Mouse (Mus musculus): Measurements from ENCODE around the gene Actn2. TPM values are rescaled to one million over a fixed set of nuclear protein-coding genes. Genes with fewer than 3 reads are reported as not detected.
A peak's percentile ranks its signal among the peaks of the same experiment; 100 is the strongest.

Actn2 gene
- polyA plus RNA-seq, 1 experiment, result not detected

GRCm38 (mm10) chr13:12356184-12356583 lies 15.6 kb upstream of the Actn2 start:
- Histone ChIP-seq H3K4me3 (ENCODE audit: insufficient read depth, low read depth, low read length) (no peak overlapping the region), H3K27ac (ENCODE audit: insufficient read depth, low read depth, low read length) (no peak overlapping the region), H3K4me1 (ENCODE audit: control insufficient read depth, insufficient read depth, low read length) (no peaks in the 10 kb centered on the region)
- WGBS, result 69% methylated on average over 4 of the region's 4 CpGs
- TF ChIP-seq CTCF (IDR thresholded peaks at IDR 0.05; ENCODE audit: insufficient read depth, low read depth, low read length), result no peak
- TF ChIP-seq POLR2A (IDR thresholded peaks at IDR 0.05; ENCODE audit: insufficient read depth, low read depth, low read length), result no peak

GRCm38 (mm10) chr13:12349197-12349824 lies 8.8 kb upstream of the Actn2 start:
- Histone ChIP-seq H3K4me3 (ENCODE audit: insufficient read depth, low read depth, low read length) (no peak overlapping the region), H3K27ac (ENCODE audit: insufficient read depth, low read depth, low read length) (no peak overlapping the region), H3K4me1 (ENCODE audit: control insufficient read depth, insufficient read depth, low read length) (no peaks in the 10 kb centered on the region)
- TF ChIP-seq CTCF (IDR thresholded peaks at IDR 0.05; ENCODE audit: insufficient read depth, low read depth, low read length), result no peak
- no peak for TF ChIP-seq POLR2A (IDR thresholded peaks at IDR 0.05; ENCODE audit: insufficient read depth, low read depth, low read length)
- WGBS, result 36% methylated on average over 13 of the region's 13 CpGs

- no peak overlapping the region for H3K27ac ChIP-seq (ENCODE audit: insufficient read depth, low read depth, low read length)
- H3K4me1 ChIP-seq (ENCODE audit: control insufficient read depth, insufficient read depth, low read length), result no peaks in the 10 kb centered on the region
- TF ChIP-seq POLR2A (IDR thresholded peaks at IDR 0.05; ENCODE audit: insufficient read depth, low read depth, low read length) (no peak), CTCF (IDR thresholded peaks at IDR 0.05; ENCODE audit: insufficient read depth, low read depth, low read length) (no peak)
- 59% methylated on average over 3 of the region's 3 CpGs for WGBS
- H3K4me3 ChIP-seq (ENCODE audit: insufficient read depth, low read depth, low read length), result no peak overlapping the region
Measured at GRCm38 (mm10) chr13:12346837-12347236, 6.3 kb upstream of the Actn2 start.

GRCm38 (mm10) chr13:12341447-12341846 lies 887 bp upstream of the Actn2 start:
- Histone ChIP-seq H3K4me3 (ENCODE audit: insufficient read depth, low read depth, low read length) (no peak overlapping the region), H3K27ac (ENCODE audit: insufficient read depth, low read depth, low read length) (no peak overlapping the region), H3K4me1 (ENCODE audit: control insufficient read depth, insufficient read depth, low read length) (peaks cover 10% of the 10 kb centered on the region)
- TF ChIP-seq POLR2A (IDR thresholded peaks at IDR 0.05; ENCODE audit: insufficient read depth, low read depth, low read length) (no peak), CTCF (IDR thresholded peaks at IDR 0.05; ENCODE audit: insufficient read depth, low read depth, low read length) (no peak)
- 67% methylated on average over 6 of the region's 6 CpGs for WGBS

GRCm38 (mm10) chr13:12339446-12339845 lies 1.1 kb downstream of the Actn2 start:
- Histone ChIP-seq H3K27ac (ENCODE audit: insufficient read depth, low read depth, low read length) (no peak overlapping the region; the same call in 1 of the 2 replicates), H3K4me3 (ENCODE audit: insufficient read depth, low read depth, low read length) (peak overlapping the region; percentile 9; the same call in 1 of the 2 replicates), H3K4me1 (ENCODE audit: control insufficient read depth, insufficient read depth, low read length) (peaks cover 12% of the 10 kb centered on the region)
- no peak for TF ChIP-seq POLR2A (IDR thresholded peaks at IDR 0.05; ENCODE audit: insufficient read depth, low read depth, low read length)
- no peak for TF ChIP-seq CTCF (IDR thresholded peaks at IDR 0.05; ENCODE audit: insufficient read depth, low read depth, low read length)

GRCm38 (mm10) chr13:12337752-12338151 lies 2.8 kb downstream of the Actn2 start:
- no peak overlapping the region for H3K27ac ChIP-seq (ENCODE audit: insufficient read depth, low read depth, low read length)
- TF ChIP-seq POLR2A (IDR thresholded peaks at IDR 0.05; ENCODE audit: insufficient read depth, low read depth, low read length) (no peak), CTCF (IDR thresholded peaks at IDR 0.05; ENCODE audit: insufficient read depth, low read depth, low read length) (no peak)
- no peak overlapping the region for H3K4me3 ChIP-seq (ENCODE audit: insufficient read depth, low read depth, low read length)
- WGBS, result 72% methylated on average over 7 of the region's 7 CpGs
- H3K4me1 ChIP-seq (ENCODE audit: control insufficient read depth, insufficient read depth, low read length), result peaks cover 21% of the 10 kb centered on the region

- peak overlapping the region; percentile 6; the same call in 1 of the 2 replicates for H3K4me3 ChIP-seq (ENCODE audit: insufficient read depth, low read depth, low read length)
- H3K27ac ChIP-seq (ENCODE audit: insufficient read depth, low read depth, low read length), result peak overlapping the region; percentile 50; the same call in 1 of the 2 replicates
- 27% methylated on average over 12 of the region's 12 CpGs for WGBS
- TF ChIP-seq CTCF (IDR thresholded peaks at IDR 0.05; ENCODE audit: insufficient read depth, low read depth, low read length), result no peak
- TF ChIP-seq POLR2A (IDR thresholded peaks at IDR 0.05; ENCODE audit: insufficient read depth, low read depth, low read length), result no peak
- H3K4me1 ChIP-seq (ENCODE audit: control insufficient read depth, insufficient read depth, low read length), result peaks cover 14% of the 10 kb centered on the region
Measured at GRCm38 (mm10) chr13:12334016-12334415, 6.5 kb downstream of the Actn2 start.

GRCm38 (mm10) chr13:12331528-12331927 lies 9.0 kb downstream of the Actn2 start:
- no peak overlapping the region for H3K27ac ChIP-seq (ENCODE audit: insufficient read depth, low read depth, low read length)
- no peak overlapping the region for H3K4me3 ChIP-seq (ENCODE audit: insufficient read depth, low read depth, low read length)
- TF ChIP-seq POLR2A (IDR thresholded peaks at IDR 0.05; ENCODE audit: insufficient read depth, low read depth, low read length) (no peak), CTCF (IDR thresholded peaks at IDR 0.05; ENCODE audit: insufficient read depth, low read depth, low read length) (no peak)
- peaks cover 12% of the 10 kb centered on the region for H3K4me1 ChIP-seq (ENCODE audit: control insufficient read depth, insufficient read depth, low read length)
- 97% methylated on average over 5 of the region's 5 CpGs for WGBS

GRCm38 (mm10) chr13:12328392-12328791 lies 12.2 kb downstream of the Actn2 start:
- WGBS, result 87% methylated on average over 4 of the region's 4 CpGs
- Histone ChIP-seq H3K4me1 (ENCODE audit: control insufficient read depth, insufficient read depth, low read length) (peaks cover 11% of the 10 kb centered on the region), H3K4me3 (ENCODE audit: insufficient read depth, low read depth, low read length) (no peak overlapping the region), H3K27ac (ENCODE audit: insufficient read depth, low read depth, low read length) (no peak overlapping the region)
- no peak for TF ChIP-seq CTCF (IDR thresholded peaks at IDR 0.05; ENCODE audit: insufficient read depth, low read depth, low read length)
